Mouse (Mus musculus): Measurements from ENCODE around the gene Srgap2. TPM values are rescaled to one million over a fixed set of nuclear protein-coding genes. Genes with fewer than 3 reads are reported as not detected.

Srgap2 gene
- polyA plus RNA-seq, 1 experiment from 2014 or later, result 24.8 TPM

DNA sequence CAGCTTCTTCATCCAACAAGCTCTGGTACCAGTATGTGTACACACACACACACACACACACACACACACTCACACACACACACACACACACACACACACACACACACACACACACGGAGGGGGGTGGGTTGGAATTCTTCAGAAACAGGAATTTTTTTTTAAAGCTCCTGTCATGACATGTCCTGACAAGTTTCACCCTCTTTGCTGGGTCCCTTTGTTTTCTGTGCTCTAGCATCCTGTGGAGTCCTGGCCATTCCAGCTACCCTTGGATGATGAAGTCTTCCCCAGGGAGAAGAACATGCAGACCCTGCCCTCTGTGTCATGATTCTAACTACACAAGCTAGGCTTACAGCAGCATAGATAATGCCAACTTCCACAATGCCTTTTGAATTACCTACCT lies 13.0 kb downstream of the Srgap2 start:
- H3K9me3 ChIP-seq (ENCODE audit: control insufficient read depth, low read length), result no peaks in the 10 kb centered on the region
- no peak overlapping the region for H3K4me2 ChIP-seq (ENCODE audit: low read depth, low read length, severe bottlenecking)
- DNase-seq (ENCODE audit: low spot score) (no peak), ATAC-seq (replicated peaks; ENCODE audit: low FRiP score) (no peak)
- 85% methylated on average over 1 of the region's 1 CpGs for WGBS
- no peak overlapping the region for H3K27ac ChIP-seq (ENCODE audit: low read depth, low read length)
- H3K9ac ChIP-seq (ENCODE audit: low read length), result no peak overlapping the region
- no peaks in the 10 kb centered on the region for H3K4me1 ChIP-seq (replicated peaks; ENCODE audit: control insufficient read depth, insufficient read depth, low read length)
- H3K36me3 ChIP-seq (ENCODE audit: control insufficient read depth, insufficient read depth, low read length), result no peaks in the 10 kb centered on the region
- no peaks in the 10 kb centered on the region for H3K27me3 ChIP-seq (ENCODE audit: control insufficient read depth, insufficient read depth, low read length)
- no peak overlapping the region for H3K4me3 ChIP-seq (ENCODE audit: low read depth, low read length)

DNA sequence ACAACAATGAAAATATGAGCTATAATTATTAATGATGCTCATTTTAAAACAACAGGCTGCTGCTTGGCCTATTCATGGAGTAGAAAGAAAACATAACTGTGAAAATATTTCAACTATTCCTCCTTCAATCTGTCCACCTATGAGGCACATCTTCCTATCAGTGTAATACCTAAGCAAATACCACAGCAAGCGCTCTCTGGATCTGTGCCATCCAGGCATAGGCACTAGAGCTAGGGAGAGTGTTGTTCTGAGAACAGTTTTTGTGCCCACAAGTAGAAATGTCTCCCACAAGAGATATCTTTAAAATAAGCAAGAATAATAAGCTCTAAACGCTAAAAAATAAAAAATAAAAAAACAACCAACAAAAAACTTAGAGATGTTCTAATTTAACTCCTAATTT lies 14.0 kb downstream of the Srgap2 start:
- no peaks in the 10 kb centered on the region for H3K4me1 ChIP-seq (replicated peaks; ENCODE audit: control insufficient read depth, insufficient read depth, low read length)
- H3K27ac ChIP-seq (ENCODE audit: low read depth, low read length), result no peak overlapping the region
- no peak overlapping the region for H3K9ac ChIP-seq (ENCODE audit: low read length)
- no peak for ATAC-seq (replicated peaks; ENCODE audit: low FRiP score)
- H3K36me3 ChIP-seq (ENCODE audit: control insufficient read depth, insufficient read depth, low read length), result no peaks in the 10 kb centered on the region
- WGBS, result 92% methylated on average over 2 of the region's 2 CpGs
- no peaks in the 10 kb centered on the region for H3K27me3 ChIP-seq (ENCODE audit: control insufficient read depth, insufficient read depth, low read length)
- no peak for DNase-seq (ENCODE audit: low spot score)
- H3K9me3 ChIP-seq (ENCODE audit: control insufficient read depth, low read length), result no peaks in the 10 kb centered on the region
- no peak overlapping the region for H3K4me2 ChIP-seq (ENCODE audit: low read depth, low read length, severe bottlenecking)
- no peak overlapping the region for H3K4me3 ChIP-seq (ENCODE audit: low read depth, low read length)

DNA sequence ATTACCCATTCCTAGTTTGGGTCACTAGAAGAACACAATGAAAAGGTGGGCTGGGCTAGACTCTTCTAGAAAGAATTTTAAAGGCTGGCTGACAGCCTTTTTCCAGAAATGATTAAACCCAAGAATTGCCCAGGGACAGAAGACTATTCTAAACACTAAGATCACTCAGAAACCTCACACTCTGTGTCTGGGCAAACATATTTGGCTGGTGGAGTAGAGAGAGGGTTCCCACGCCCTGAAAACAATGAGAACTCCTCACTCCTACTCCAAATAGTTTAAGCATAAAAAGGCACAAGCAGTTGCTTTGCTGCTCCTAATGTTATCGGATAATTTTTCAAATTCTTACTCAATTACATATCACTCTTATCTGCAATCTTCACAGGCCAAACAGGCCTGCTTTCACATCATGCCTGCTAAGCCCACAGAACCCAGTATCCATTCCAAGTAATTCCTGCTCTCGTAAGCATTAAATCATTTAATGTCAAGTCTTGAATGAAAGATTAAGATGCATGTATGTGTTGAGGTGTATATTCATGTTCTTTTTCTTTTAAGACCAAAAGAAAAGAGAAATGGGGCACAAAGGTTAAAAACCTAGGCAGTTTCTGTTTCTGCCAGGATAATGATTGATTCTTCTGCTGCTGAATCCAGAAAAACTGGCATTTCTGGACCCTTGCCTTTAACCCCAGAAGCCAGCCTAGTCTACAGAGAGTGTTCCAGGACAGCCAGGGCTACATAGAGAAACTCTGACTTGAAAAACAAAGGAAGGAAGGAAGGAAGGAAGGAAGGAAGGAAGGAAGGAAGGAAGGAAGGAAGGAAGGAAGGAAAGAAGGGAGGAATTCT lies 15.3 kb downstream of the Srgap2 start:
- no peak overlapping the region for H3K4me3 ChIP-seq (ENCODE audit: low read depth, low read length)
- 83% methylated on average over 3 of the region's 3 CpGs for WGBS
- H3K9me3 ChIP-seq (ENCODE audit: control insufficient read depth, low read length), result no peaks in the 10 kb centered on the region
- ATAC-seq (replicated peaks; ENCODE audit: low FRiP score), result no peak
- no peaks in the 10 kb centered on the region for H3K36me3 ChIP-seq (ENCODE audit: control insufficient read depth, insufficient read depth, low read length)
- H3K4me1 ChIP-seq (replicated peaks; ENCODE audit: control insufficient read depth, insufficient read depth, low read length), result no peaks in the 10 kb centered on the region
- H3K27ac ChIP-seq (ENCODE audit: low read depth, low read length), result no peak overlapping the region
- H3K9ac ChIP-seq (ENCODE audit: low read length), result no peak overlapping the region
- no peak for DNase-seq (ENCODE audit: low spot score)
- H3K27me3 ChIP-seq (ENCODE audit: control insufficient read depth, insufficient read depth, low read length), result no peaks in the 10 kb centered on the region
- H3K4me2 ChIP-seq (ENCODE audit: low read depth, low read length, severe bottlenecking), result no peak overlapping the region

DNA sequence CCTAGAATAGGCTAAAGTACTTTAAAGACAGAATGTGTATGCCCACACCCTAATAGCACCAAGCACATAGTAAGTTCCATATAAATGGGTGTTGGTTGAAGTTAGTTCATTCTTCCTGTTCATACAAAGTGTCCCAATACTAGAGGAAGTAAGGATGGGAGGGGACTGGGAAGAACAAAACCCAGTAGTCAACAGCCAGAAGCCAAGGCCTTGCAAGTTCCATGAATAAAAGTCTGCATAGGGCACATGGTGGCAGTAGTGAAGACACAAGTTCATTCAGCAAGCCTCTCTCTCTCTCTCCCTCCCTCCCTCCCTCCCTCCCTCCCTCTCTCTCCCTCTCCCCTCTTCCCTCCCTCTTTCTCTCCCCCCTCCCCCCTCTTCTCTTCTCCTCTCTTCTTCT lies 16.0 kb downstream of the Srgap2 start:
- H3K27ac ChIP-seq (ENCODE audit: low read depth, low read length), result no peak overlapping the region
- H3K4me3 ChIP-seq (ENCODE audit: low read depth, low read length), result no peak overlapping the region
- ATAC-seq (replicated peaks; ENCODE audit: low FRiP score) (no peak), DNase-seq (ENCODE audit: low spot score) (no peak)
- H3K27me3 ChIP-seq (ENCODE audit: control insufficient read depth, insufficient read depth, low read length), result no peaks in the 10 kb centered on the region
- no peaks in the 10 kb centered on the region for H3K4me1 ChIP-seq (replicated peaks; ENCODE audit: control insufficient read depth, insufficient read depth, low read length)
- H3K36me3 ChIP-seq (ENCODE audit: control insufficient read depth, insufficient read depth, low read length), result no peaks in the 10 kb centered on the region
- no peak overlapping the region for H3K4me2 ChIP-seq (ENCODE audit: low read depth, low read length, severe bottlenecking)
- no peaks in the 10 kb centered on the region for H3K9me3 ChIP-seq (ENCODE audit: control insufficient read depth, low read length)
- H3K9ac ChIP-seq (ENCODE audit: low read length), result no peak overlapping the region

DNA sequence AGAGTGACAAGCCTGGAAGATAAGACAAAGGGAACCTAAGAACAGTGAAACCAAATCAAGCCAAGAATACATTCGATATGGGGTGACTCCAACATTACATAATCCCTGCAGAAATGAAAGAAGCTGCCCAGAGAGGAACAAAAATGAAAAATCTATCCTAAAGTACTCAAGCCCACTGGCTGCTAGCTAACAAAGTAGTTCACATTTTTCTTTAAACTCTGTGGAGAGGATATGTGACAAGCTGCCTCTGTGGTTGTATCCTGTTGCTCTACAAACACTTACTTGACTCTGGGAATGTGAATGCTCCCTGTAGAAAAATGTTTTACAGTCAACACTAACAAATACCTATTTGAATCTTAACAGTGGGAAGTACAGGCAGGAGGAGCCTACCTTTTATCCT lies 25.5 kb downstream of the Srgap2 start:
- no peak for ATAC-seq (replicated peaks; ENCODE audit: low FRiP score)
- Histone ChIP-seq H3K4me3 (ENCODE audit: low read depth, low read length) (no peak overlapping the region), H3K9me3 (ENCODE audit: control insufficient read depth, low read length) (no peaks in the 10 kb centered on the region), H3K27me3 (ENCODE audit: control insufficient read depth, insufficient read depth, low read length) (no peaks in the 10 kb centered on the region), H3K27ac (ENCODE audit: low read depth, low read length) (no peak overlapping the region), H3K9ac (ENCODE audit: low read length) (no peak overlapping the region), H3K4me1 (replicated peaks; ENCODE audit: control insufficient read depth, insufficient read depth, low read length) (no peaks in the 10 kb centered on the region), H3K4me2 (ENCODE audit: low read depth, low read length, severe bottlenecking) (no peak overlapping the region), H3K36me3 (ENCODE audit: control insufficient read depth, insufficient read depth, low read length) (no peaks in the 10 kb centered on the region)
- WGBS, result 93% methylated on average over 1 of the region's 1 CpGs
- DNase-seq (ENCODE audit: low spot score), result no peak

DNA sequence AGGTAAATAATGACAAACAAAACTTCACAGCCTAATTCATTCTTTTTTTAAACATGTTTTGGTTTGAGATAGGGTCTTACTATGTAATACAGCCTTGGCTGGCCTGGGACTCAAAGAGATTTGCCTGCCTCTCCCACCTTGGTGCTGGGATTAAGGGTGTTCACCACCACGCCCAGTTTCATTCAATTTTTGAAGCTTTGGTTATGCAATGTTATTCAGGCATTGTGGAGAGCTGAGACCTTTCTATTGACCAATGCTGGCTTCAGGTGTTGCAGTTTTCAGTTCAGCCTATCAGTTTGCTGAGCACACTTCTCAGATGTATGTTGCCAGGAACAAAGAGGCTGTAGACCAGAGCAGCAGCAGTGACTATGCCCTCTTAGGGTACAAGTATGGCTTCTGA lies 28.9 kb downstream of the Srgap2 start:
- Histone ChIP-seq H3K4me3 (ENCODE audit: low read depth, low read length) (no peak overlapping the region), H3K4me2 (ENCODE audit: low read depth, low read length, severe bottlenecking) (no peak overlapping the region), H3K4me1 (replicated peaks; ENCODE audit: control insufficient read depth, insufficient read depth, low read length) (no peaks in the 10 kb centered on the region), H3K9ac (ENCODE audit: low read length) (no peak overlapping the region), H3K9me3 (ENCODE audit: control insufficient read depth, low read length) (no peaks in the 10 kb centered on the region), H3K27ac (ENCODE audit: low read depth, low read length) (no peak overlapping the region), H3K36me3 (ENCODE audit: control insufficient read depth, insufficient read depth, low read length) (no peaks in the 10 kb centered on the region), H3K27me3 (ENCODE audit: control insufficient read depth, insufficient read depth, low read length) (no peaks in the 10 kb centered on the region)
- WGBS, result 76% methylated on average over 1 of the region's 1 CpGs
- ATAC-seq (replicated peaks; ENCODE audit: low FRiP score) (no peak), DNase-seq (ENCODE audit: low spot score) (no peak)

DNA sequence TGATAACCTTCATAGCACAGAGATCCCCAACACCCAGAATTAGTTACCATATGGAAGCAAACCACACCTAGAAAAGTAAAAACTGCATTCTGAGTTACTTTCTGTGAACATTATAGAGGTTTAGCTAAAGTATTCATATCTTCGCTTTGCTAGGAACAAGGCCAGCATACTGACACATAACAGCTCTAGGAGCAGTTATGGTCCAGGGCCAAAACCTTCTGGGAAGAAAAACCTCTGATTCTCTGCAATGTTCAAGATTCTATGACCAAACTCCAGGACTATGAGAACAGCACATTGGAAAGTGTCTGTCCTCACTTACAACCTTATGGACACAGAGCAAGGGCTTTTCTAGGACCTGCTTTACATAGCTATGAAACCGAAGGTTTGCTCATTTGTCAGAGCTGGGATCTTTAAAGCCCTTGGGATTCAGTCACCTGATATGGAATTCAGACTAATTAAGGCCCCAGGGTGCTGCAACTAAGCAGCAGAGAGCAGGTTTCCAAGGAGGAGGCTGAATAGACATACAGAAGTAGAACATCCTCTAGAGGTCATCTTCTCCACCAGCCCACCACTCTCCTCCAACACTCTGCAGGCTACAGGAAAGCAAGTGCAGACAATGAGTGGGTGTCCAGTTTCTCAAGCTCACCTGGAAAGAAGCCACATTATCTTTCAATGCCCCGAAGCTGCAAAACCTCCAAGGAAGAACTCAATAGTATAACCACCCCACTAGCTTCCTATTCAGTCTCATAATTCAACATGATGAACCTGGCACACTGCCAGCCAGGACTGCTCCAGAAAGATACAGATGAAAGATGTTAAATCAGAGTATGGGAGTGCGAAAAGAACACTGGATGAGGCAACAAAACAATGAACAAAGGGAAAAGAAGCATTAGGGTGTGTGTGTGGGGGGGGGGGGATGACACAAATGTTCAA lies 32.9 kb downstream of the Srgap2 start:
- no peak overlapping the region for H3K27ac ChIP-seq (ENCODE audit: low read depth, low read length)
- H3K4me3 ChIP-seq (ENCODE audit: low read depth, low read length), result no peak overlapping the region
- no peaks in the 10 kb centered on the region for H3K9me3 ChIP-seq (ENCODE audit: control insufficient read depth, low read length)
- no peak overlapping the region for H3K4me2 ChIP-seq (ENCODE audit: low read depth, low read length, severe bottlenecking)
- DNase-seq (ENCODE audit: low spot score) (no peak), ATAC-seq (replicated peaks; ENCODE audit: low FRiP score) (no peak)
- 88% methylated on average over 4 of the region's 4 CpGs for WGBS
- no peaks in the 10 kb centered on the region for H3K36me3 ChIP-seq (ENCODE audit: control insufficient read depth, insufficient read depth, low read length)
- no peaks in the 10 kb centered on the region for H3K27me3 ChIP-seq (ENCODE audit: control insufficient read depth, insufficient read depth, low read length)
- no peak overlapping the region for H3K9ac ChIP-seq (ENCODE audit: low read length)
- no peaks in the 10 kb centered on the region for H3K4me1 ChIP-seq (replicated peaks; ENCODE audit: control insufficient read depth, insufficient read depth, low read length)

DNA sequence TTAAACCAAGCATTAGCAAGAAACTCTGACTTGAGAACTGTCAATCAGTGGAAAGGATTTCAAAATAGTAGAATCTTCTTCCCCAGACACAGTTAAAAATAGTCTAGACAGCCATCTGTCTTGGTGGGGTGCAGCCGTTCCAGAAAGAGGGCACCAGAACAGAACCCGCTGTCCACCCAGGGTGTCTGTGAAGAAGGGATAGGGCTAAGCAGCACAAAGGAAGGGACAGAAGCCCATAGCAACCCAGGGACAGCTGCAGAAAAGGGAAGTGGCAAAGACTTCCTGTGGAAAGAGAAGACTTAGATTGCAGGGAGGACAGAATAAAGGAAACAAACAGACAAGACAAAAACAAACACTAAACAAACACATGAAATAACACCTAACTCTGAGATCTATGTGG lies 34.8 kb downstream of the Srgap2 start:
- H3K36me3 ChIP-seq (ENCODE audit: control insufficient read depth, insufficient read depth, low read length), result no peaks in the 10 kb centered on the region
- DNase-seq (ENCODE audit: low spot score) (no peak), ATAC-seq (replicated peaks; ENCODE audit: low FRiP score) (no peak)
- WGBS, result 77% methylated on average over 2 of the region's 2 CpGs
- no peak overlapping the region for H3K27ac ChIP-seq (ENCODE audit: low read depth, low read length)
- H3K27me3 ChIP-seq (ENCODE audit: control insufficient read depth, insufficient read depth, low read length), result no peaks in the 10 kb centered on the region
- no peaks in the 10 kb centered on the region for H3K9me3 ChIP-seq (ENCODE audit: control insufficient read depth, low read length)
- no peak overlapping the region for H3K4me3 ChIP-seq (ENCODE audit: low read depth, low read length)
- no peaks in the 10 kb centered on the region for H3K4me1 ChIP-seq (replicated peaks; ENCODE audit: control insufficient read depth, insufficient read depth, low read length)
- no peak overlapping the region for H3K9ac ChIP-seq (ENCODE audit: low read length)
- no peak overlapping the region for H3K4me2 ChIP-seq (ENCODE audit: low read depth, low read length, severe bottlenecking)
